Mouse (Mus musculus) lung, adult 2 months (tissue): ENCODE results near the gene Pxdn. TPM values are rescaled to one million over a fixed set of nuclear protein-coding genes. Genes with fewer than 3 reads are reported as not detected.

ENCODE experiments used
- DNase-seq: peaks from one replicate; pipeline ENCODE4 v3.0.0; 2022
- H3K4me1 ChIP-seq: fragments of 200-500 bp; 2 replicates; pipeline ENCODE4 v1.6.1; 2011; ENCODE audit warnings: low read length; ENCODE audit not compliant: control insufficient read depth, insufficient read depth
- H3K4me3 ChIP-seq: fragments of 200-500 bp; replicated peaks from 2 replicates; pipeline ENCODE3; 2011; ENCODE audit warnings: low read depth, mild to moderate bottlenecking, control low read depth, low read length; ENCODE audit errors: extremely low read depth
- CTCF ChIP-seq: fragments of 200-500 bp; IDR thresholded peaks from 2 replicates; pipeline ENCODE4 v1.5.1; 2011; ENCODE audit warnings: mild to moderate bottlenecking, low read length, control low read depth; ENCODE audit not compliant: insufficient read depth
- POLR2A ChIP-seq: fragments of 200-500 bp; IDR thresholded peaks from 2 replicates; pipeline ENCODE4 v1.6.1; 2011; ENCODE audit warnings: low read depth, mild to moderate bottlenecking, control low read depth, low read length, borderline replicate concordance; ENCODE audit errors: extremely low read depth
- WGBS: fragments of 180-500 bp; shearing (Covaris S2); methylation state at CpG from one replicate; pipeline ENCODE4 v1.1.7; 2018; 5-methylcytosine and 5-hydroxymethylcytosine counted together
- polyA plus RNA-seq: library from polyadenylated mRNA; depleted of rRNA; stranded (reverse); fragments of >200 nt; gene quantifications from 2 replicates; pipeline ENCODE4 v1.2.3, GENCODE M21; 2012; rRNA removed

The Pxdn gene
- polyA plus RNA-seq, 1 experiment: 186 TPM

DNA sequence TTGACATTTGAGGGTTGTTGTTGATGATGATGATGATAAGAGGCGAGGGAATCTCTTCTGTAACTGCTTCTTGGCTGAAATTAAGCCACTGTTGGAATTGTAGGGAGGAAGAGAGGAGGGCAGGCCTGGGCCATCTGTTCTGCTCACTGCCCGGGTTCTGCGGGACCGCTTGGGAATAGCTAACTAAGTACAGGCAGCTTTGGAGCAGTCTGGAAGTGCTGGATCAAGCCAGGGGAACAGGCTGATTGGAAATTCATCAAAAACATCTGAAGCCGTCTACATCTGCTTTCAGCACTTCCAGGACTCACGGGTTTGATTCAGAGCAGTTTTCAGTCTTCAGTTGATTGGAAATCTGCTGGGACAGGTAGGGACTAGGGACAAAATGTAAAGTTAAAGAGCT is 120.6 kb downstream of the Pxdn start:
- TF ChIP-seq CTCF: no peak
- no peak for TF ChIP-seq POLR2A
- DNase-seq: no peak
- WGBS: 59% methylated on average over 6 of the region's 6 CpGs

DNA sequence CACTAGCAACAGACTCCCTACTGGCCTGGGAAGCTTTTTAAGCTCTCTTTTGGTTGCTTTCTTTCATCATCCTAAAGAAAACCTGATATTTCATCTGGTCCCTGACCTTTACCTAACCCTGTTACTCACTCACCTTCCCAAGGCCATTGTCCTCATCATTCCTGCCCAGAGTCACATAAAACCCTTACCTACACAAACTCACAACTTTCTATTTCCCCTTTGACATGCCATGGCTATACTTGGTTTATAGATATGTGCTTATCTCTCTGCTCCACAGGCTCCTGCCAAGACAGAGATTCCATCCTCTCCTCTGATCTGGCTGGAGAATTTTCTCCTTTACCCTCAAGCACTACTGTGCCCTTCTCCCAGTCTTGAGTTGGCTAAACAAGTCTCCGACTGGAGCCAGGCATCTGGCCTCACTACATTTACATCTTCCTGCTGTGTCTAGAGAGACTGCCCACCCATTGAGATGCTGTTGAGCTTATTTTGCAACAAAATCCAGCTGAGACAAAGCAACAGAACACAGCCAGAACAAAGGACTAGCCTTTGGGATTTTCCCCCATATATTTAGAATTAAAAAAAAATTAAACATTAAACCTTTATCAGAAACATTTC is 124.2 kb downstream of the Pxdn start:
- no peak for DNase-seq
- Histone ChIP-seq H3K4me1 (no peaks in the 10 kb centered on the region), H3K4me3 (no peak overlapping the region)
- WGBS: 18% methylated on average over 1 of the region's 1 CpGs
- TF ChIP-seq CTCF (no peak), POLR2A (no peak)

More for the DNA sequence above, 120.6 kb downstream of the Pxdn start:
- Histone ChIP-seq H3K4me1 (no peaks in the 10 kb centered on the region), H3K4me3 (no peak overlapping the region)

DNA sequence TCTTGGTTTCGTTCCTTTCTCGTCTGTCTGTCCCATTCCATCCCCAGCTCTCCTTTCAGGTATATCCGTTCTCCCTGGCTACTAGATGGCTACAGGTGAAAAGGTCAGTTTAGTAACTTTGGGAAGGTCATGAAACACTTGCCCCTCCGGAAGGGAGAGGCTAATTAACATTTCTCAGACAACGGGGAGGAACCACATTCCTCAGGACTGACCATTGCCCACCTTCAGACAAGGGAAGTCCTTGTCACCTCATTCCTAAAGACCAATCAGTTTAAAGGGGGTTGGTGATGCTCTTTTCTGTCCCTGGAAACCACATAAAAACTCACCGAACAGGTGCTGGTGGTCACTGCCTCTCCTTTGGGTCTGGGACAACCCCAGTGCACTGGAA is 124.7 kb downstream of the Pxdn start:
- no peak for DNase-seq
- WGBS: 37% methylated on average over 6 of the region's 6 CpGs
- Histone ChIP-seq H3K4me1 (no peaks in the 10 kb centered on the region), H3K4me3 (no peak overlapping the region)
- TF ChIP-seq POLR2A (no peak), CTCF (no peak)

Other genes starting within 250 kb of the Pxdn start
- not detected in 2 replicates for gene Tpo, start 195.0 kb downstream of the Pxdn start, polyA plus RNA-seq